ENCODE assay signal across 13 mouse cellular contexts in the genomic region with DNA sequence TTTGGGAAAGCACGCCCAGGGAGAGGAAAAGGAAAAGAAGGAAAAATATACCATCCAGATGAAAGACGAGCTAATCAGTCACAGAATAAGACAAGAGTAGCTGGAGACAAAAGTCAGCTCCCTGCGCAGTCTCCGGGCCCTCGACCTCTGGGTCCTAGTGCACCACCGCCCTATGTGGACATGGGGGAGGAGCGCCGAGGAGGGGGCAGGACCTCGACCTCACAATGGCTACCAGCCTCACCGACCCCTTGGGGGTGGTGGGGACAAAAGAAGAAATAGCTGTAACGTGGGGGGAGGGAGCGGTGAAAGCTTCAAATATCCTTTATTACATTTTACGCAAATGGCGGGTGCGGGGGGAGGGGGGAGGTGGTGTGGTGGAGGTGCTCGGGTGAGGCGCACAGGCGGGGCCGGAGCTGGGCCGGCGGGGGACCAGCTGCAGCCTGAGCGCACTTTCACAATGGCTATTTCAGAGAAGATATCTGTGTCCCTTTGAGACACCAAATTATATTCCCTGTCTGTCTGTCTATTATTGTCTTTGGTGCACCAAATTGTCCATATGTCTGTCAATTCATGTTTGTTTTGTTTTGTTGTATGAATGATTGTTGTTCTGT. TPM values are rescaled to one million over a fixed set of nuclear protein-coding genes. Genes with fewer than 3 reads are reported as not detected.
DNase-seq lines count a peak whose midpoint lies in the region; ATAC-seq lines count a peak whose summit lies in the region.
"Had no signal": no experiment of that assay in that cellular context is flagged by ENCODE, and none has a peak within 500 bp of the region (broad histone marks: within the 10 kb centered on the region; RNA-seq: fewer than 3 reads in every experiment).

No protein-coding gene starts in this region.

- H3K9ac ChIP-seq in hindbrain, embryonic 16.5 days (ENCODE audit: low read depth, low read length): peak overlapping the region; percentile 18; the same call in 1 of the 2 replicates
- H3K9ac ChIP-seq in kidney, embryonic 16.5 days (replicated peaks; ENCODE audit: low read length): no peak overlapping the region
- H3K9ac ChIP-seq: heart, embryonic 13.5 days; lung, embryonic 15.5 days had no signal

- peak; percentile 72; the same call in 1 of the 2 replicates for ATAC-seq in hindbrain, embryonic 16.5 days
- no peak for ATAC-seq in kidney, embryonic 16.5 days (ENCODE audit: low FRiP score, low TSS enrichment)

- peak overlapping the region; percentile 29 for H3K4me3 ChIP-seq in hindbrain, embryonic 16.5 days (ENCODE audit: low read length)
- H3K4me3 ChIP-seq in kidney, embryonic 16.5 days (ENCODE audit: low read length): no peak overlapping the region
- H3K4me3 ChIP-seq: erythroblast, embryonic 14.5 days; heart, embryonic 13.5 days; lung, embryonic 15.5 days had no signal

- WGBS in hindbrain, embryonic 16.5 days: 72% methylated on average over 22 of the region's 22 CpGs
- WGBS in kidney, embryonic 16.5 days: 84% methylated on average over 20 of the region's 22 CpGs

- H3K4me1 ChIP-seq in hindbrain, embryonic 16.5 days (ENCODE audit: control insufficient read depth, insufficient read depth, low read depth, low read length): no peaks in the 10 kb centered on the region
- no peaks in the 10 kb centered on the region for H3K4me1 ChIP-seq in kidney, embryonic 16.5 days (ENCODE audit: insufficient read depth, low read length)
- H3K4me1 ChIP-seq: heart, embryonic 13.5 days; lung, embryonic 15.5 days had no signal

- H3K27ac ChIP-seq in hindbrain, embryonic 16.5 days (ENCODE audit: low read depth, low read length): peak overlapping the region; percentile 54
- no peak overlapping the region for H3K27ac ChIP-seq in kidney, embryonic 16.5 days (ENCODE audit: low read length)
- H3K27ac ChIP-seq: heart, embryonic 13.5 days; lung, embryonic 15.5 days had no signal

- DNase-seq in embryo, embryonic 10.5 days (ENCODE audit: low spot score): peak; percentile 5
- DNase-seq in embryo, embryonic 11 days: no peak
- peak; percentile 12 for DNase-seq in R1 (ENCODE audit: low read depth, low spot score)
- DNase-seq in cerebellum, postnatal 14 days: peak; percentile 18 to 20
- DNase-seq in lung, postnatal 10 days: no peak
- no peak for DNase-seq in adrenal gland, adult (ENCODE audit: inconsistent age in 2 of 2, low spot score in 1 of 2)
- DNase-seq: kidney, postnatal 25 days; thymus, postnatal 36 days had no signal

- H3K4me2 ChIP-seq in hindbrain, embryonic 16.5 days (ENCODE audit: low read length): peak overlapping the region; percentile 19; the same call in 1 of the 2 replicates
- H3K4me2 ChIP-seq in kidney, embryonic 16.5 days (replicated peaks; ENCODE audit: low read depth, low read length): no peak overlapping the region
- H3K4me2 ChIP-seq: heart, embryonic 13.5 days; lung, embryonic 15.5 days had no signal

- no peaks in the 10 kb centered on the region for H3K27me3 ChIP-seq in hindbrain, embryonic 16.5 days (replicated peaks; ENCODE audit: control insufficient read depth, insufficient read depth, low read length)
- H3K27me3 ChIP-seq in kidney, embryonic 16.5 days (ENCODE audit: insufficient read depth, low read length): no peaks in the 10 kb centered on the region
- H3K27me3 ChIP-seq: heart, embryonic 13.5 days; lung, embryonic 15.5 days had no signal

- no peaks in the 10 kb centered on the region for H3K9me3 ChIP-seq in hindbrain, embryonic 16.5 days (ENCODE audit: control insufficient read depth, low read length)
- peaks cover 11% of the 10 kb centered on the region for H3K9me3 ChIP-seq in kidney, embryonic 16.5 days (ENCODE audit: low read length)

- H3K36me3 ChIP-seq in hindbrain, embryonic 16.5 days (ENCODE audit: control insufficient read depth, insufficient read depth, low read length): no peaks in the 10 kb centered on the region
- H3K36me3 ChIP-seq in kidney, embryonic 16.5 days (ENCODE audit: insufficient read depth, low read length): 0 out of 2 replicates have a peak, but pooled peaks cover 3% of the 10 kb centered on the region
- H3K36me3 ChIP-seq: heart, embryonic 13.5 days; lung, embryonic 15.5 days had no signal

RNA-seq across cellular contexts. Expression of a gene that starts 30.3 kb away (rescaled TPM):
- polyA plus RNA-seq in hindbrain, embryonic 16.5 days (2015; fragmentation: Nextera tagmentation; extraction: Ambion mirVana): 0.18 and 0.27 TPM in 2 replicates
- polyA plus RNA-seq in kidney, embryonic 16.5 days (2015; fragmentation: Nextera tagmentation; extraction: Ambion mirVana): 0.05 and 0.17 TPM in 2 replicates
- polyA plus RNA-seq: erythroblast, embryonic 14.5 days; heart, embryonic 13.5 days had no signal

RNA-seq across cellular contexts. Expression of a gene that starts 47.0 kb away (rescaled TPM):
- polyA plus RNA-seq in hindbrain, embryonic 16.5 days (2015; fragmentation: Nextera tagmentation; extraction: Ambion mirVana): 9.6 and 9.9 TPM in 2 replicates
- polyA plus RNA-seq in kidney, embryonic 16.5 days (2015; fragmentation: Nextera tagmentation; extraction: Ambion mirVana): 47.9 and 49.1 TPM in 2 replicates

Comparison
In these comparisons a context has a peak if more than half of its experiments do, and no peak if none do; other contexts are left out.
1. DNase-seq: peak in embryo, embryonic 10.5 days (single experiment), R1 (single experiment) and cerebellum, postnatal 14 days (2 of 2); none in embryo, embryonic 11 days (single experiment), lung, postnatal 10 days (single experiment) and adrenal gland, adult (0 of 2).